Mouse (Mus musculus) layer of hippocampus, postnatal 25 days (tissue): ENCODE data around the gene Rbm4b. TPM values are rescaled to one million over a fixed set of nuclear protein-coding genes. Genes with fewer than 3 reads are reported as not detected.
"Not testable (repeated sequence)": the region's sequence is repeated elsewhere in the genome, so short reads cannot be mapped to it uniquely, and the experiment has no call there.

Experiments
- DNase-seq, 2 experiments: peaks; one replicate each; pipeline ENCODE4 v3.0.0; 2022; ENCODE audit warnings: mixed read lengths in 2 of 2, low spot score in 1 of 2; ENCODE audit errors: extremely low spot score in 1 of 2
- total RNA-seq, 2 experiments: library from RNA; stranded (reverse); gene quantifications; 2 replicates each; pipeline ENCODE4 v1.2.3; 2021

The Rbm4b gene
- total RNA-seq, 2 experiments from 2014 or later, result 18.2 to 18.8 TPM

- no peak for DNase-seq
Measured at GRCm38 (mm10) chr19:4744026-4744425, 12.3 kb upstream of the Rbm4b start.

- peak in 1 of 2 experiments; percentile 11 for DNase-seq
Measured at GRCm38 (mm10) chr19:4745057-4745456, 11.2 kb upstream of the Rbm4b start.

GRCm38 (mm10) chr19:4745681-4746080, 10.6 kb upstream of the Rbm4b start:
- no peak for DNase-seq

GRCm38 (mm10) chr19:4746611-4747010, 9.7 kb upstream of the Rbm4b start:
- no peak for DNase-seq

- DNase-seq, result no peak
Measured at GRCm38 (mm10) chr19:4747631-4748312, 8.5 kb upstream of the Rbm4b start.

GRCm38 (mm10) chr19:4748493-4748892, 7.8 kb upstream of the Rbm4b start:
- no peak for DNase-seq

- DNase-seq, result no peak
Measured at GRCm38 (mm10) chr19:4749975-4750374, 6.3 kb upstream of the Rbm4b start.

- peak; percentile 77 to 84 for DNase-seq
Measured at GRCm38 (mm10) chr19:4755565-4756192, 618 bp upstream of the Rbm4b start.

GRCm38 (mm10) chr19:4756921-4757320, 624 bp downstream of the Rbm4b start:
- DNase-seq, result no peak

GRCm38 (mm10) chr19:4760544-4760943, 4.2 kb downstream of the Rbm4b start:
- DNase-seq, result not testable (repeated sequence)

GRCm38 (mm10) chr19:4762876-4763275, 6.6 kb downstream of the Rbm4b start:
- no peak for DNase-seq

GRCm38 (mm10) chr19:4767507-4768148, 11.3 kb downstream of the Rbm4b start:
- no peak for DNase-seq

- DNase-seq, result no peak
Measured at GRCm38 (mm10) chr19:4772785-4773184, 16.5 kb downstream of the Rbm4b start.

- no peak for DNase-seq
Measured at GRCm38 (mm10) chr19:4782891-4783290, 26.6 kb downstream of the Rbm4b start.

GRCm38 (mm10) chr19:4785206-4785605, 28.9 kb downstream of the Rbm4b start:
- no peak for DNase-seq

- DNase-seq, result no peak
Measured at GRCm38 (mm10) chr19:4786313-4786712, 30.0 kb downstream of the Rbm4b start.

- DNase-seq, result no peak
Measured at GRCm38 (mm10) chr19:4793281-4793830, 37.1 kb downstream of the Rbm4b start.

- peak; percentile 78 to 93 for DNase-seq
Measured at GRCm38 (mm10) chr19:4793831-4794422, 37.6 kb downstream of the Rbm4b start, which contains the start of gene Rbm4. Gene Rbm4 (minus strand): TSS chr19:4793901.

GRCm38 (mm10) chr19:4795929-4796328, 39.6 kb downstream of the Rbm4b start:
- no peak for DNase-seq

- DNase-seq, result no peak
Measured at GRCm38 (mm10) chr19:4797846-4798245, 41.5 kb downstream of the Rbm4b start.

GRCm38 (mm10) chr19:4799083-4799482, 42.8 kb downstream of the Rbm4b start:
- no peak for DNase-seq
